Mouse (Mus musculus): Measurements from ENCODE around the gene Gpr132.

- TF ChIP-seq CTCF (IDR thresholded peaks at IDR 0.05; ENCODE audit: control insufficient read depth, insufficient read depth, insufficient read length): no peak
- TF ChIP-seq USF1 (IDR thresholded peaks at IDR 0.05; ENCODE audit: low read depth): no peak
- no peak for TF ChIP-seq MAX (IDR thresholded peaks at IDR 0.05)
- no peak for TF ChIP-seq MYOG (IDR thresholded peaks at IDR 0.05; ENCODE audit: control insufficient read depth, extremely low read depth, insufficient read length)
These were observed 10.8 kb downstream of the Gpr132 start for GRCm38 (mm10) chr12:112857021-112857925.

Measured in C2C12 (cell line).